Mouse (Mus musculus) thymus, adult 18-20 months (tissue): ENCODE data around the gene Tor2a.

Source experiments
- DNase-seq, 2 experiments: peaks; one replicate each; pipeline ENCODE4 v3.0.0; 2022; ENCODE audit warnings: mixed read lengths in 2 of 2

Gene Tor2a

GRCm38 (mm10) chr2:32757056-32757845 lies at the start of gene Tor2a:
Gene Tor2a, plus strand, starts transcription at chr2:32757234.
- DNase-seq: peak; percentile 98

GRCm38 (mm10) chr2:32708643-32709042 lies 48.4 kb upstream of the Tor2a start:
- no peak for DNase-seq

- no peak for DNase-seq
Observed at GRCm38 (mm10) chr2:32709521-32710137, 47.4 kb upstream of the Tor2a start.

- DNase-seq: no peak
Observed at GRCm38 (mm10) chr2:32710425-32710824, 46.6 kb upstream of the Tor2a start.

GRCm38 (mm10) chr2:32711301-32712056 lies 45.6 kb upstream of the Tor2a start:
- no peak for DNase-seq

- peak; percentile 65 to 70 for DNase-seq
Observed at GRCm38 (mm10) chr2:32712108-32712551, 44.9 kb upstream of the Tor2a start.

GRCm38 (mm10) chr2:32712586-32712933 lies 44.5 kb upstream of the Tor2a start:
- DNase-seq: peak; percentile 90 to 91

- peak; percentile 88 to 89 for DNase-seq
Observed at GRCm38 (mm10) chr2:32712934-32713817, 43.9 kb upstream of the Tor2a start, which contains the start of gene Cdk9. Gene Cdk9, minus strand, starts transcription at chr2:32713076.

GRCm38 (mm10) chr2:32714117-32714986 lies 42.7 kb upstream of the Tor2a start:
- DNase-seq: no peak

- DNase-seq: no peak
Observed at GRCm38 (mm10) chr2:32714987-32715425, 42.0 kb upstream of the Tor2a start.

GRCm38 (mm10) chr2:32718761-32719160 lies 38.3 kb upstream of the Tor2a start:
- DNase-seq: no peak

GRCm38 (mm10) chr2:32720053-32720452 lies 37.0 kb upstream of the Tor2a start:
- DNase-seq: no peak

GRCm38 (mm10) chr2:32720681-32721229 lies 36.3 kb upstream of the Tor2a start, which contains the start of gene Sh2d3c:
Gene Sh2d3c, plus strand, starts transcription at chr2:32721055.
- DNase-seq: peak in 1 of 2 experiments; percentile 58

- no peak for DNase-seq
Observed at GRCm38 (mm10) chr2:32722046-32722445, 35.0 kb upstream of the Tor2a start.

GRCm38 (mm10) chr2:32722581-32722980 lies 34.5 kb upstream of the Tor2a start:
- DNase-seq: no peak

GRCm38 (mm10) chr2:32724149-32724548 lies 32.9 kb upstream of the Tor2a start:
- DNase-seq: no peak

GRCm38 (mm10) chr2:32724832-32725790 lies 31.9 kb upstream of the Tor2a start:
- DNase-seq: peak in 1 of 2 experiments; percentile 60

- DNase-seq: peak; percentile 69 to 79
Observed at GRCm38 (mm10) chr2:32727435-32727834, 29.6 kb upstream of the Tor2a start.

GRCm38 (mm10) chr2:32728463-32728862 lies 28.6 kb upstream of the Tor2a start:
- DNase-seq: no peak

- DNase-seq: no peak
Observed at GRCm38 (mm10) chr2:32729547-32729946, 27.5 kb upstream of the Tor2a start.
